Mouse (Mus musculus) spleen, adult 18-20 months (tissue): ENCODE results near the gene Gpc2.
A peak's percentile ranks its signal among the peaks of the same experiment; 100 is the strongest.

Experiments
- DNase-seq, 2 experiments: peaks; one replicate each; pipeline ENCODE4 v3.0.0; 2022; ENCODE audit warnings: mixed read lengths in 2 of 2

Gpc2 gene

DNA sequence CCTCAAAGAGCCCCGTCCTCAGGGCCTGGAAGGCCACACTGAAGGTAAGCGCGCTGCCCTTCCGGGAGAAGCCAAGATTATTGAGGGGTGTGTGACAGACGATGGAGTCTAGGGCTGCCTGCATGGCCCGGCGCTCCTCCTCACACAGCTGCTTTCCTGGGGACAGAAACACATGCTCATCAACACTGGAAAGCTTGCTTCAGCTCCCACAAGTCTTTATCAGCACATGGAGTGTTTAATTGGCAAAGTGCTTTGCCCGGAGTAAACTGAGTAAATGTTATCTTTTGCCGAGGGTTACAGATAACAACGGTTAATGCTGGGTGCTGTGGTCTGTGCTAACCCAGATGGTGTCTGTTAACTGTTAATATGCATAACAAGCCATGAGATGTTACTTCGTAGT, 19.0 kb downstream of the Gpc2 start:
- no peak for DNase-seq

DNA sequence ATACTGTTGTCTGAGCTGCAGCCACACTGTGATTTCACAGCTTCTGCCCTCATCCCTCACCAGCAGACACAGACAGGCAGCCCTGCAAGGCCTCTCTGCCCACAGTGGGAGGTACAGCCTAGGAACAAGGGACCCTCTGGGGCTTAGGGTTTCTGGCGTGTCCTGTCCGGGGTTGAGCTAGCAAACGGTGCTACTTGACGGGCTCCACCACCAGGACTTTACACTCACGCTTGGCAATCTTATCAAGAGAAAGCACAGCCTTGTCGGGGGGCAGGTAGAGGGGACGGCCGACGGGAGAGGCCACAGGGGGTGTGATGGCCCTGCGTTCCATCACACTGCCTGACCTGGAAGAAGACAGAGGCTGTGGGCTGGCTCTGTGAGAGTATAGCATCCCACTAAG, 19.8 kb downstream of the Gpc2 start:
- no peak for DNase-seq

DNA sequence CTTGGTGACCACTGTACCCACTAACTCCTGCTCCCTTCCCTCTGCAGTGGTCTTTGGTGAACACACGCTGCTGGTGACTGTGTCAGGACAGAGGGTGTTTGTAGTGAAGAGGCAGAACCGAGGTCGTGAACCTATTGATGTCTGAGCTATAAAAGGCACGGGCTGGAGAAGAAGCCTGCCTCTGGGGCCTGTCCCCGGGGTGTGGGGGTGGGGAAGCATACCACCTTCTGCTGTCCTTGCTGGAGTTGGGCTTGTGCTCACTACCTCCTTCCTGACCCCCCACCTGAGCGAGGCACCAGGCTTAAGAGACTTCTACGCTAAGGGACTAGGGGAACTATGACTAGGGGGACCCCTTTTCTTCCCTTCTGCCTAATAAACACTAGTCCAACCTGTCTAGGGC, 20.8 kb downstream of the Gpc2 start:
- no peak for DNase-seq

DNA sequence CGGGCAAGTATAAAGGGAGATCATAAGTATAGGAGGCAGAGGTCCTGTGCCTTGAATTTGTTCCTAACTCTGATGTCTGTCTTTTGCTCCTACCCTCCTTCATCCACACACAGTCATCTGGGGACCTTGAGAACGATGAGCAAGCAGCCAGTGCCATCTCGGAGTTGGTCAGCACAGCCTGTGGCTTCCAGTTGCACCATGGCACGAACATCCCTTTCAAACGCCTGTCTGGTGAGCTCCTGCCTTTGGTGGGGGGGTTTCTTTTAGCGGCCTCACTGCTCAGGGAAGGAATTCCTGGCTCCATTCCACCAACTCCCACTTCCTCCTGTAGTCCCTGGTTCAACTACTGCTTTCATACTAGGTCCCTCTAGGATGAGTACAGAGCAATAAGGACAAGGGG, 21.3 kb downstream of the Gpc2 start:
- DNase-seq: no peak

DNA sequence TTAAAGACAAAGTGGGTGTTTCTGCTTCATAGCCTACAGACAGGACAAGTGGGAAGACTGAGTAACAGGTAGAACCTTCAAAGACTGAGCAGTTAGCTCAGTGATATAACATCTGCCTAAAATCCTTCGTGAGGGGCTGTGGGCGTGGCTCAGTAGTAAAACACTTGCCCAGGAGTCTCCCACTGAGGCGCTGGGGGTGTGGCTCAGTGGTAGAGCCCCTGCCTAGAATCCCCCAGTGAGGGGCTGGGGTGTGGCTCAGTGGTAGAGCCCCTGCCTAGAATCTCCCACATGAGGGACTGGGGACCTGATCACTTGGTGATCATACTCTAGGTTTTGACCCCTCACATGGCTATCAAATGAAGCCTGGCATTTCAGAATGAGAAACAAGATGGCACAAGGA, 21.7 kb downstream of the Gpc2 start:
- DNase-seq: no peak

DNA sequence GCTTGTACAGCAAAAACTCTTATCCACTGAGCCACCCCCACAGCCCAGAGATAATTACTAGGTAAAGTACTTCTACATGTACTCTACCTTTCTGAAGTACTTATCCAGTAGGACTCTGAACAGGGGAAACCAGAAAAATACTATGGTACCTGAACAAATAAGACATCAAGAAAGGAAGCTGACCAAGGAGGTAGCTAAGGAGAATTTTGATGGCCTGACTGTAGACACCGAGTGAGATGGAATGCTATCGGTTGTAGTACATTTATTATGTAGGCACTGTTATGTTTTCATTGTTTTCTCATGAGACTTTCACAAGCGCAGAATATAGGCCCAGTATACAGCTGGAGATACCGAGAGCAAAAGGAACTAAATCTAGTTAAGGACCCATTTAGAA, 22.2 kb downstream of the Gpc2 start:
- DNase-seq: no peak

DNA sequence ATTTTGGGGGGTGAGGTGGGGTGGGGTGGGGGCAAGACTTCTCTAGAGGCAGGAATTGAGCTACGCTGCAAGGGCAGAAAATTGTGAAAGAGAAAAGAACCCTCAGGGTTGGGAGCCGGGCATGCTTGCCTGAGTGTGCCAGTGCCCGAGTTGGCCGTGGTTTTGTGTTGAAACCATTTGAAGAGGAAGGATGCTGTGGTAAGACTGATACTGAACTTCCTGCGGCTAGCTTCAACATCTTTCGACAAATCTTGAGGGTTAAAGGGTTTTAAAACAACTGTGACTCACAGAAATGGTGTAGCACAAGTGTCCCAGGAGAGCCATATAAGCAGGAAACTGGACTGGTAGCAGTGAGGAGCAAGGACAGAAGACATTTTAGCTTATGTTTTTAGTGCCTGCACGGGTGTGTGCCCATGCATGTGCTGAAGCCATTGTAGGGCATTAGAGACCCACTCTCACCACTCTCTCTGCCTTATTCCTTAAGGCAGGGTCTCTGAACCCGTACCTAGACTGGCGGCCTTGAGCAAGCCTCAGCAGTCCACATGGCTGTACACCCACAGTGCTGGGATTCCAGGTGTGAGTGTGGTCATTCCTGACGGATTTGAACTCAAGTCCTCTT, 22.7 kb downstream of the Gpc2 start:
- DNase-seq: peak in 1 of 2 experiments; percentile 45

DNA sequence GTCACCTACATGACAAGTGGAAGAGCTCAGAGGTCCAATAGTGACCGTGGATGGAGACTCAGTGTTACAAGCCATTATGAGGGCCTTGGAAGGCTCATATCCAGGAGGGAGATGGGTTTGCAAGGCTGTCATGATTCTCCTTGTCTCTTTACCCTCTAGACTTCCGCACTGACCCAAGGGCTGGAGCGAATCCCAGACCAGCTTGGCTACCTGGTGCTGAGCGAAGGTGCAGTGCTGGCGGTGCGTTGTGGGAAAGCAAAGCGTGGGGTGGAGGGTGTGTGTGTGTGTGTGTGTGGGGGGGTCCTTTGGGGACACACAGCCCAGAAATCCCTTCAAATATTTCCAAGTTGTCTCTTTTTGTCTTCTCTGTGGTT, 23.7 kb downstream of the Gpc2 start:
- no peak for DNase-seq

DNA sequence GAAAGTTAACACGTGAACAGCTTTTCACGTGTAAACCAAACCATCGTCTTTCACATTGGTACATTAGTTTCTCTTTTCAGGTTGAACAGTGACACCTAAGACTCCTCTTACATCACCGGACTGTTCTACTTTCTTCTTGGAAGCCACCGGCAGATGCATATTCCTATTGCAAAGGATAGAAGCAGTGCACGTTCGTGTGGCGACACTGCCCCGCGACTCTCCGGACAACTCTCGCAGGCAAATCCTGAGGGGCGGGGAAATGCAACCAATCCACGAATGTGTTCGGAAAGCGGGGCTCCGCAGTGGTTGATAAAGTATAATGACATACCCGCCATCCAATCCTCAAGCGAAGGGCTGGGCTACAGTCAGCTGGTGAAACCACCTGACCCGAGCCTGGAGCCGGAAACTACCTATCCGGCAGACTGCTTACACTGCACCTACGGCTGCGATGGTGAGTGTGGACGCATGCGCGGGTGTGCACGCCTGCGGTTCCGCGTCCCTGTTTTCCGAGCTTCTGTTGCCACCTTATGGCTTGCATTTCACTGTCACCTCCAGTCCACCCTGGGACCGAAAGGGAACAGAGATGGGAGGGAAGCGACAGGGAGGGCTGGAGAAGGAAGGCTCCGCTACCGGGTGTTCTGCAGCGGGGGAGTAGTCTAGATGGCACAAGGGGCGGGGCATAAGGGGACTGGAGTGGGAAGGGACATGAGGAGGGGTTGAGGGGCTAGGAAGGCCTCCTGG, 24.3 kb downstream of the Gpc2 start, which contains the start of gene Lamtor4:
Gene Lamtor4, plus strand, starts transcription at position 130 of the 741 bp plus-strand sequence.
- DNase-seq: peak; percentile 79 to 89

DNA sequence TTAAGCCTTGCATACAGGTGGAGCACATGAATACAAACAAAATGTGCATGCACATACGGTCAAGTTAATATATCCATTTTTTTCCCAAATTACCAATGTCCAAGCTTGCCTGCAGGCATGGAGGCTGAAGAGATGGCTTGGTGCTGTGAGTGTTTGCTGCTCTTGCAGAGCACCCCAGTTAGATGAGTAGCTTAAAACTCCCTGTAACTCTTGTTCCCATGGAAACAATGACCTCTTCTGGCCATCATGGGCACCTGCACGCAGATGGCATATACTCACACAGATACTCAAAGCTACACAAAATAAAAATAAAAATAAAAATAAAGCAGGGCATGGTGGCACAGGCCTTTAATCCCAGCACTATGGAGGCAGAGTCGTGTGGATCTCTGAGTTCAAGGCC, 26.7 kb downstream of the Gpc2 start:
- no peak for DNase-seq

DNA sequence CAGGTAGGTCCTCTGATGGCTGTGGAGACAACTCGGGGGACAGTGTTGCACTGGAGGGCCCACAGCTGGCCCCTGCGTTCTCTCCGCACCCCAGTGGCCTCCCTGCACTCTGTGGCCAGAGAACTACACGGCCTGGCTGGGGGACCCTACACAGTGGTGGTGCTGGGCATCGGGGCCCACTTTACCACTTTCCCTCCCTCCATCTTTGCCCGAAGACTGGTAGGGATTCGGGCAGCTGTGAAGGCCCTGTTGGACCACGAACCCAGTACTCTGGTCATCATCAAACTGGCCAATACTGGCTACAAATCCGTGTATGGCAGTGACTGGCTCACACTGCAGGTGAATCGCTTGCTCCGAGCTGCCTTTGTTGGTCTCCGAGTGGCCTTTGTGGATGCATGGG, 28.7 kb downstream of the Gpc2 start:
- no peak for DNase-seq

DNA sequence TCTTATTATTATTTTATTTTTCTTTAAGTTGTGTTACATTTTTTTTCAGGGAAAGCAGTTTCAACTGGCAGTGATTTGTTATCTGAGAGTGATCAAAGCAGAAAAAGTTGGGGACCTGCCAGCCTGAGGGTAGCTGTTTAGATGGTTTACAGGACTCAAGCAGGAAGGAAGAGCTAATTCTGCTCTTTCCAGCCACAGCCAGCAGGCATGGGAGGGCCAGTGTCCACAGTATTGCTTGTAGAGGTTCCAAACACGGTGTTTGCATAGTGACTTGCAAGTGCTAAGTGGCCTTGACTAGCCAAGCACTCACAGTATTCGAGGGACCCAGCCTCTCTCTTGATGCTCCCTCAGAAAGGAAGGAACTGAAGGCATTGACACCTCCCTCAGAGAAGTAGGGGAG, 38.3 kb downstream of the Gpc2 start:
- DNase-seq: no peak

DNA sequence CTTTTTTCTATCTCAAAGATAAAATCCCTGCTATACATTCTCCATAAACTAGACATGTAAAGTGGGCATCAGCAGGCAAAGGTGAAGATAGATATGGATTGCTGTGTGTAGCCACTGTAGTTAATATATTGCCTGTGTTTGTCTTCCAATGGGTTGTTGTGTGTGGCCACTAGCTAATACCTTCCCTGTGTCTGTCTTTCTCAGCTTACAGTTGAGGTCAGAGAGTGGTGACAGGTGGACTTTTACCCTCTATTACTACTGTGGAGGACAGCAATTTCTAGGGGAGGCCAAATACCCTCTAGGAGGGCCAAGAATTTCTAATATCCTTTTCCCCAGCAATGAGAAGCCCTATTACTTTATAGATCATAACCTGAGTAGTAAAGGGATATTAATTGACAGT, 45.6 kb downstream of the Gpc2 start:
- no peak for DNase-seq

DNA sequence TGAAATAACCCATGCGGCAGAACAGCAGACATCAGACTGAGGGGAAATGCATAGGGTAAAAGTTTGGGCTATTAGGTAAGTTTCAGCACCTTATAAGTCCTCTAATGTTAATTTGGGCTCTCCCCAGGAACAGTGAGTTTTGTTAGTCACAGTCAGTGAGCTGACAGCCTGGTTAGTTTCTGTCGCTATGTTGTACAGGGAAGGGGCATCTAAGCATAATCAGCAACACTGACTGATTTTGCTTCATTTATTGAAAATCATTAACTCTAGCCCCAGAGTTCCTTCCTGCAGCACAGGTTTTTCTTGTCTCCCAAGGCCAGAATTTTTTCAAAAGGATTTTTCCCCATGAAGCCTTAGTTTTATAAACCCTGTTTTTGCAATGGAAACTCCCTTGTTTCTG, 46.0 kb downstream of the Gpc2 start:
- DNase-seq: no peak

DNA sequence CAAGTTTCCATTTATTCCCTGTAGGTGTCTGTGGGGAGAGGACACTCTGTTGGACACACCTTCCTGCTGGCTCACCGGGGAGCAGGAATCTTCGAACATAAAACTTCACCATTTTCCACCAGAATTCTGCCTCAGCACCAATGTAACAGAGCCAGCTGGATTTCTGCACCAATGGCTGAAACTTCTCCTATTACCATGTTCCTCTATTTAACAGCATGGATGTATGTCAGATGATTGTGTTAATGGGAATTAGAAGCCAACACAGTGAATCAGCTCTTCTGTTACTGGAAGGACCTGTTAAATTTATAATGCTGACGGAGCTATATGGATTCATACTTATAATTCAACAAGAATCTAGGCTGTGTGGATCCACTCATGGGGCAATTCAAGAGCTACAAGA, 50.3 kb downstream of the Gpc2 start:
- no peak for DNase-seq

DNA sequence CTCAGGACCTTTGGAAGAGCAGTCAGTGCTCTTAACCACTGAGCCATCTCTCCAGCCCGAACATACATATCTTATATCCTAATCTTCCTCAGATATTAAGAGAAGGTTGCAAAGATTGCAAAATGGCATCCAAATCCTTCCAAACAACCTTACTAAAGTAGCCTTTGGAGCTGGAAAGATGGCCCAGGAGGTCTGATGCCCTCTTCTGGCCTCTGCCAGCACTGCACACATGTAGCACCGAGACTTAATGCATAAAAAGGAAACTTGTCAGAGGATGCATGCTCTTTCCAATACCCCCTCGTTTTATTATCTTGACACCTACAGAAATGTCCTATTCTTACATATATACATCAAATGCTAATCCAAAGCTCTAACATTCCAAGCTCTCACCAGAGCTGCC, 51.8 kb downstream of the Gpc2 start:
- DNase-seq: peak in 1 of 2 experiments; percentile 65

DNA sequence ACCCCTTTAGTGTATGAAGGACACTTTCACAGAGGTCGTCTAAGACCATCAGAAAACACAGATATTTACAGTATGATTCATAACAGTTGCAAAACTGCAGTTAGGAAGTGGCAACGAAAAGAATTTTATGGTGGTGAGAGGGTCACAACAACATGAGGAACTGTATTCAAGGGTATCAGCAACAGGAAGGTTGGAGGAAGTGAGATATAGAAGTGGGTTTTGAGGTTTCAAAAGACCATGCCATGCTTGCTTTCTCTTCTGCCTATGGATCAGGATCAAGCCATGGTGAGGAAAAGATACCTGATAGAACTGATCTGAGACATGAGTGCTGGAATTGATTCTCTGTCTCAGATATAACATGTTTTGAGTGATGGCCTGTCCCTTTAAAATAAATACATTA, 52.4 kb downstream of the Gpc2 start:
- DNase-seq: no peak

DNA sequence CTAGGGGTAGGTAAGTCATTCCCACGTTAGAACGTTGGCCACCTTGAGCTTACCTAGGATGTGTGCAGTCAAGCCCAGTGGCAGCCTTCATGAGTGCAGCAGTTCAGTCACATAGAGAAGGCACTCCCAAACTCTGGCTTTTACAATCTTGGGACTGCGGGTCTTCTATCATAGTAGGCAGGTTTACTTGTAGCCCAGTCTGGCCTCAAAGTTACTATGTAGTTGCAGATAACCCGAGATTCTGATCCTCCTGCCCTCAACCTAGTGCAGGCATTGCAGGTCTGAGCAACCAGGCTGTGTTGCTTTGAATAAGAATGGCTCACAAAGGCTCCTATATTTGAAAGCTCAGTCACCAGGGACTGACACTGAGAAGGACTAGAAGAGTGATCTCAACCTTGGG, 53.3 kb downstream of the Gpc2 start:
- no peak for DNase-seq

DNA sequence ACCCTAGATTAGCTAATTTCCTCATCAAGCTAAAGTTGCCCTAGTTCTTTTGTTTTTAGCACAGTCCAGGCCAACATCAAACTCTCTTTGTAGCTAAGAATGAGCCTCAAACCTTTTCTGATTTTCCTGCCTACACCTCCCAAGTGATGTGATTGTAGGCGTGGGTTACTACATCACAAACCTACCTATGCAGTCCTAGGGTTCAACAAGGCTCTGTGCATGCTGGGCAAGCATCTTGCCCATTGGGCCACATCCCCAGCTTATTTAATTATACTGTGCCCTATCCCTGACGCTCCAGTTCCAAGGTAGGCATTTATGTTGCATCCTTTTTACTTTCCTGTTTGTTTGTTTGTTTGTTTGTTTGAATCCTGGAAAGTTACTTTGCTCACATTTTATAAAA, 54.1 kb downstream of the Gpc2 start, which contains the start of gene Nxpe5:
Gene Nxpe5, plus strand, starts transcription at position 199 of the 400 bp plus-strand sequence.
- no peak for DNase-seq
